Mouse (Mus musculus) C2C12 (cell line): ENCODE results near the gene Aak1.

Source experiments
- CTCF ChIP-seq: IDR thresholded peaks from one replicate; pipeline ENCODE4 v1.5.1; 2011; ENCODE audit not compliant: control insufficient read depth, insufficient read depth, insufficient read length
- FOSL1 ChIP-seq: IDR thresholded peaks from one replicate; pipeline ENCODE4 v1.8.0; 2011; ENCODE audit warnings: mild to moderate bottlenecking, low read length; ENCODE audit not compliant: poor library complexity, insufficient read depth, severe bottlenecking
- MYOD1 ChIP-seq: IDR thresholded peaks from one replicate; pipeline ENCODE4 v1.6.1; 2011; ENCODE audit warnings: low read depth; ENCODE audit not compliant: control insufficient read depth, insufficient read length
- USF1 ChIP-seq: IDR thresholded peaks from one replicate; pipeline ENCODE4 v1.6.1; 2011; ENCODE audit warnings: low read depth, mild to moderate bottlenecking, control low read depth, moderate library complexity

DNA sequence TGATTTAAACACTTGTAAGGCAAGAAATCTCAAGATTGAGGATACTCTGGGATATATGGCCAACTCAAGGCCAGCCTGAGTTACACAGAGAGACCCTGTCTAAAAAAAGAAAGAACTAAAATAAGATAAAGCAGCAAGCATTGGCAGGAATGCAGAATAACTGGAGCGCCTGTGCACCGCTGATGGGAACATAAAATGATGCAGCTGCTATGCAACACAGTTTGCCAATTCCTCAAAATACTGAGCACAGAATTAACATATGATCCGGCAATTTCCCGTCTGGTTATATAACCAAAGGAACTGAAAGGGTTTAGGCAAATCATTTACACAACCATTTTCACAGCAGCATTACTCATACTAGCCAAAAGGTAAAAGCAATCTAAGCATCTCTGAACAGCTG, 30.0 kb downstream of the Aak1 start:
- no peak for TF ChIP-seq CTCF
- no peak for TF ChIP-seq USF1
- TF ChIP-seq FOSL1: no peak
- no peak for TF ChIP-seq MYOD1
